Mouse (Mus musculus): ENCODE measurements around the gene Tiam1.

DNA sequence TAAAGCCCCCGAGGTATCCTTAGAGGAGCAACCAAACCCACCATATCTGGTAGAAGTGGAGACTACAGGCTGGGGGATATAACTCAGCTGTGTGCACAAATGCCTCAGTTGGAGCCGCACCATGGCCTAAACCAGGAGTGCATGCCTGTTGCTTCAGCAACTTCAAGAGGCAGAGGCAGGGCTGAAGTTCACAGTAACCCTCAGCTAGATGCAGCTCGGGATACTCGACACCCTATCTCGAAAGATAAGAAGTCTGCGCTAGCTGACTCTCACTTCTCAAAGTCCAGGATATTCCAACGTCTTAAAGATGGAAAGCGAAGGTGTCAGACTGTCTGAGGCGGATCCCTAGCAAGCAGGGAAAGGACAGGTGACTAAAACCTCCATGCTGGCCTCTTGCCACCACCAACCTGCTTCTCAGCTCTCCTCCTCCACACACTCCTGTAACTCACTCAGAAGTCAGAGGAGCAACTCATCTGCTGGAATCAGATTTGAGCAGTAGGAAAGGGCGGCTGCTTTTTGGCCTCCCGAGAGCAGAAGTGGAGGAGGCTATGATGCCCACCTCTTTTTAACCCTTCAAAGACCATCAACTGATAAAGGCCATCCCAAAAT lies 52.4 kb downstream of the Tiam1 start:
- TF ChIP-seq GATA1 (IDR thresholded peaks at IDR 0.05; ENCODE audit: borderline replicate concordance, low read length) = no peak
- TF ChIP-seq FLI1 (IDR thresholded peaks at IDR 0.05; ENCODE audit: low read length) = no peak

Measured in megakaryocyte, embryonic 14.5 days (primary cell).